Mouse (Mus musculus) thymus, adult 2 months (tissue): Measurements from ENCODE around the gene Crtc1. TPM values are rescaled to one million over a fixed set of nuclear protein-coding genes. Genes with fewer than 3 reads are reported as not detected.
A peak's percentile ranks its signal among the peaks of the same experiment; 100 is the strongest.

Experiments
- DNase-seq: peaks from one replicate; pipeline ENCODE4 v3.0.0; 2021
- H3K27ac ChIP-seq: fragments of 200-500 bp; 2 replicates; pipeline ENCODE4 v1.5.1; 2012; ENCODE audit warnings: low read length, control low read depth; ENCODE audit not compliant: control insufficient read depth, insufficient read depth
- H3K27me3 ChIP-seq: fragments of 200-500 bp; 2 replicates; pipeline ENCODE4 v1.6.1; 2012; ENCODE audit warnings: mild to moderate bottlenecking, low read length, moderate library complexity, mixed read lengths; ENCODE audit not compliant: control insufficient read depth, insufficient read depth
- H3K36me3 ChIP-seq: fragments of 200-500 bp; 2 replicates; pipeline ENCODE4 v1.6.1; 2012; ENCODE audit warnings: mild to moderate bottlenecking, low read length, moderate library complexity; ENCODE audit not compliant: control insufficient read depth, insufficient read depth
- H3K4me1 ChIP-seq: fragments of 200-500 bp; replicated peaks from 2 replicates; pipeline ENCODE4 v1.6.1; 2012; ENCODE audit warnings: low read length; ENCODE audit not compliant: control insufficient read depth, insufficient read depth
- H3K4me3 ChIP-seq: fragments of 200-500 bp; 2 replicates; pipeline ENCODE4 v1.5.1; 2012; ENCODE audit warnings: mild to moderate bottlenecking, low read length, control low read depth, moderate library complexity; ENCODE audit not compliant: control insufficient read depth, insufficient read depth
- CTCF ChIP-seq: fragments of 200-500 bp; IDR thresholded peaks from 2 replicates; pipeline ENCODE4 v1.5.1; 2012; ENCODE audit warnings: mild to moderate bottlenecking, control low read depth, low read length, moderate library complexity, borderline replicate concordance; ENCODE audit not compliant: control insufficient read depth, poor library complexity, insufficient read depth; ENCODE audit errors: extremely low read depth
- POLR2A ChIP-seq: fragments of 200-500 bp; IDR thresholded peaks from 2 replicates; pipeline ENCODE4 v1.6.1; 2012; ENCODE audit warnings: mild to moderate bottlenecking, low read length, control low read depth, moderate library complexity; ENCODE audit not compliant: control insufficient read depth, poor library complexity, insufficient read depth; ENCODE audit errors: extremely low read depth
- WGBS: fragments of 180-500 bp; shearing (Covaris S2); methylation state at CpG from one replicate; pipeline ENCODE4 v1.1.7; 2018; 5-methylcytosine and 5-hydroxymethylcytosine counted together
- polyA plus RNA-seq: library from polyadenylated mRNA; depleted of rRNA; stranded (reverse); fragments of >200 nt; gene quantifications from 2 replicates; pipeline ENCODE4 v1.2.3, GENCODE M21; 2012

Crtc1 gene
- polyA plus RNA-seq, 1 experiment: 43.9 TPM

DNA sequence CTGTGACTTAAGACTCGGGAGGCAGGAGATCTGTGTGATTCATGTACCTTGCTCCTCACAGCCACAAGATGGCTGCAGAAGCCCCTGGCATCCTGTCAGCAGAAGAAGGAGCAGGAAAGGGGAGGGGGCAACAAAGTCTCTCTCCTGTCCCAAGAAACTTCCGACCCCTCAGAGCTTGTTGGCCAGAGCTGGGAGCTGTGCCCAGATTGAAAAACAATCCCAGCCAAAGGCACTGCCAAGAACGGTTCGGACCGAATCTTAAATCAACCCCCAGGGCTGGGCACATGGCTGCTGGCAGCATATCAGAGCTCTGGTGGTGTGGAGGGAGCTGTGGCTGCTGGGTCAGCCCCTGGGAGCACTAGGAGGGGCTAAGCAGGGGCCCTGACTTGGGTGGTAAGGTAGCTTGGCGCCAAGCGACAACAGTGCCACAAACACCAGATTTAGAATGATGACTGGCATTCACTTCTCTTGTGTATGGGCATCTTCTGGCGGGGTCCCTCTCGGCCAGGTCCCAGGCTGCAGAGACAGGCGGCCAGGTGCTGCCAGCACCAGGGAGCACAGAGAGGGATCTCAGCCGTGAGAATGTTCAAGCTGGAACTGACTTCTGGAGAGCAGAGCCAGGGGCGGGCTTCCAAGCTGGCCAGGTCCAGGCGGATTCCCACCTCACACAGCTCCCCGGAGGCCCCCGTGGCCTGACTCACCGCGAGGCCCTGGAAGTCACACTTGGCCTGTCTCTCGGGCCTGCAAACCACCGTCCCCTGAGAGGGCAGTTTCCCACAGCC lies 8.5 kb upstream of the Crtc1 start:
- no peak for DNase-seq
- WGBS: 88% methylated on average over 19 of the region's 19 CpGs
- no peaks in the 10 kb centered on the region for H3K27me3 ChIP-seq
- TF ChIP-seq POLR2A (no peak), CTCF (no peak)
- H3K4me3 ChIP-seq: no peak overlapping the region
- H3K4me1 ChIP-seq: peaks cover 11% of the 10 kb centered on the region
- no peak overlapping the region for H3K27ac ChIP-seq
- H3K36me3 ChIP-seq: no peaks in the 10 kb centered on the region

DNA sequence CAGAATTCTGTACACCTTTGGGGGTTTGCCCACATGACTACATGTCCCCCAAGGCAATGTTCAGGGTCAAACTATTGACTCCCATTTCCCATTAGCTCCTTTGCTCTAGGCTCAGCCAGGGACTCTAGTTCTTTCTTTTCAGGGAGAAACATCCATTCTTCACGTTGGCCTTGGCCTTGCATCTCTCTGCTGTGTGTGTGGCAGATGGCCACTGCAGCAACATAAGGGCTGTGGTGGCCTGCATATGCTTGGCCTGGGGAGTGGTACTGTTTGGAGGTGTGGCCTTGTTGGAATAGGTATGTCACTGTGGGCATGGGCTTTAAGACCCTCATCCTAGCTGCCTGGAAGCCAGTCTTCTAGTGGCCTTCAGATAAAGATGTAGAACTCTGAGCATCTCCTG lies 6.6 kb upstream of the Crtc1 start:
- H3K36me3 ChIP-seq: no peaks in the 10 kb centered on the region
- DNase-seq: no peak
- no peaks in the 10 kb centered on the region for H3K27me3 ChIP-seq
- H3K4me1 ChIP-seq: peaks cover 11% of the 10 kb centered on the region
- H3K4me3 ChIP-seq: no peak overlapping the region
- no peak for TF ChIP-seq POLR2A
- no peak for TF ChIP-seq CTCF
- 82% methylated on average over 1 of the region's 1 CpGs for WGBS
- H3K27ac ChIP-seq: no peak overlapping the region

DNA sequence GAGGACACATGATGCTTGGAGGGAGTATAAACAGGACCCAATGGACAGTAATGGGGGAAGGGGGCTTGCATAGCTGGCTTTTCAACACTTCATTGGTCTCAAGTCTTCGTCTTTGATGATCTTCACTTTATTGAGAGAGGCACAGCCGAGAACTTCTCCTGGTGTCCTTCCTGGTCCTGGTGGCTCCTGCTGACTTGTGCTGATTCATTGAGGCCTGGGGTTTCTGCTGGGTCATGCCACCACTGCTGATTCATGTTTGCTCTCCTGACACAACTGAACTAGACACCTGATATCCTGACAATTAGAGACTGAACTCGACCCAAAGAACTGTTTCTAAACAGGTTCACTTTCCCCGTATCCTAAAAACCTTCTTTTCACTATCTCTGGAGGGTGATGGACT lies 3.9 kb upstream of the Crtc1 start:
- TF ChIP-seq CTCF (no peak), POLR2A (no peak)
- no peak for DNase-seq
- Histone ChIP-seq H3K36me3 (no peaks in the 10 kb centered on the region), H3K4me1 (peaks cover 9% of the 10 kb centered on the region), H3K27me3 (no peaks in the 10 kb centered on the region), H3K4me3 (no peak overlapping the region), H3K27ac (no peak overlapping the region)
- WGBS: 70% methylated on average over 4 of the region's 4 CpGs

DNA sequence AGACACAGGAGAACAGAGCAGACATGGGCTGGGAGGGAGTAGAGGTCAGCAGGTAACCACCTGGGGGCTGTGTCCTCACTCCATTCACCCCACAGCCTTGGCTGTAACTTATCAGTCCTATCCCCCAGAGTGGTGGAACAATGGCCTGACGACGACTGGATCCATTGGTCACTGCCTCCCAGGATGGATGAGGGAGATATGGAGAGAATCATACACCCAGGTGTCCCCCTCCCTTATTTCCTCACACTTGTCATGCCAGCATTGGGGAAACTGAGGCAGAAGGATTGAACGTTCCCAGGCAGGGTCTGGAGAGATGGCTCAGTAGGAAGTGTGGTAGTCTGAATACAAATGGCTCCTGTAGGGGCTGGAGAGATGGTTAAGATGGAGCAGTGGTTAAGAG lies 2.2 kb upstream of the Crtc1 start:
- Histone ChIP-seq H3K27ac (no peak overlapping the region), H3K4me3 (no peak overlapping the region), H3K4me1 (peaks cover 10% of the 10 kb centered on the region), H3K27me3 (no peaks in the 10 kb centered on the region), H3K36me3 (no peaks in the 10 kb centered on the region)
- 88% methylated on average over 3 of the region's 3 CpGs for WGBS
- TF ChIP-seq CTCF (no peak), POLR2A (no peak)
- DNase-seq: no peak

DNA sequence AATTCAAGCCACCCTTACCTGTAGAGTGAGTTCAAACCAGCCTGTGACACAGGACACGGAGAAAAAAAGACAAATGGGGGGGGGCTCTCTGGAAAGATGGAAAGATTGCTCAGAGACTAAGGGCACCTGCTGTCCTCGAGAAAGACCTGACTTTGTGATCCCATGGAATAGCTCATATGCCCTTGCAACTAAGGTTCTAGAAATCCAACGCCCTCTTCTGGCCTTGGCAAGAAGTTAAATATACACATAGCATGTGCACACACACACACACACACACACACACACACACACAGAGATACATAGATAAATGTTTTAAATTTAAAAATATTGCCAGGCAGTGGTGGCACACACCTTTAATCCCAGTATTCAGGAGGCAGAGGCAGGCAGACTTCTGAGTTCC lies 867 bp upstream of the Crtc1 start:
- Histone ChIP-seq H3K36me3 (no peaks in the 10 kb centered on the region), H3K27ac (no peak overlapping the region), H3K4me3 (no peak overlapping the region), H3K4me1 (peaks cover 10% of the 10 kb centered on the region), H3K27me3 (no peaks in the 10 kb centered on the region)
- 75% methylated on average over 3 of the region's 3 CpGs for WGBS
- DNase-seq: no peak
- no peak for TF ChIP-seq POLR2A
- no peak for TF ChIP-seq CTCF

DNA sequence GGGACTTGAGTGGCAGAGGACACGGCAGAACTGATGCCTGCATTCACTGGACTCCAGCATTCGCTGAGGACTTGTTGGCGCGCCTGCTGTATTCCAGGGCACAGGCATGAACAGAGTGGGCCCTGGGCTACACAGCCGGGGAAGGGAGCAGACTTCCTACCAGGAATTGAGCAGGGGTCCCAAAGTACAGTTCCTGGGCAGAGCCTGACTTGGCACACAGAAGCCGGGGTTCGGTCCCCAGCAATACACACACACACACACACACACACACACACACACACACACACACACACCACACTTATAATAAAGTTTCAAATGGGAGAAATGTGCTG lies 435 bp upstream of the Crtc1 start:
- DNase-seq: no peak
- Histone ChIP-seq H3K27me3 (no peaks in the 10 kb centered on the region), H3K4me3 (peak overlapping the region; percentile 43), H3K27ac (no peak overlapping the region), H3K4me1 (peaks cover 10% of the 10 kb centered on the region), H3K36me3 (no peaks in the 10 kb centered on the region)
- 3% methylated on average over 7 of the region's 7 CpGs for WGBS
- no peak for TF ChIP-seq POLR2A
- TF ChIP-seq CTCF: no peak

DNA sequence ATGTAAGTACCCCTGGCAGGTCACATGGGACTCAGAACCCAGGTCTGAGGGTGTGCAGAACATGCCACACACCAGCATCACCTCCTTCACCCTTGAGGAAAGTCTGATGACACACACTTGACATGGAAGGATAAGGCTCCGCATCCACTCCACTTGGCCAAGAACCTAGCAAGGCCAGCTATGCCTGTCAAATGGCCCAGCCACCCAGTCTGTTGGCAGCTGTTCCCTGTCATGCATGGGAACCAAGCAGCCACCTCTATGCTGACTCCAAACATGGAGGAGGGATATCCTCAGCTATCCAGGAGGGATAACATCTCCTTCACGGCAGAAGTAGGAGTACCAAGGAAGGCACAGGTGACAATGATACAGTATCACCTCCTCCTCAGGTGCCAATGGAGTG lies 956 bp downstream of the Crtc1 start:
- 98% methylated on average over 2 of the region's 2 CpGs for WGBS

More for the DNA sequence above, 956 bp downstream of the Crtc1 start:
- Histone ChIP-seq H3K27ac (no peak overlapping the region), H3K36me3 (no peaks in the 10 kb centered on the region), H3K27me3 (no peaks in the 10 kb centered on the region), H3K4me1 (peaks cover 10% of the 10 kb centered on the region), H3K4me3 (no peak overlapping the region)
- no peak for DNase-seq
- TF ChIP-seq POLR2A (no peak), CTCF (no peak)
